Mouse (Mus musculus): Measurements from ENCODE around the gene Nradd. TPM values are rescaled to one million over a fixed set of nuclear protein-coding genes. Genes with fewer than 3 reads are reported as not detected.

Nradd gene
- polyA plus RNA-seq, 1 experiment from 2014 or later: 21.2 TPM

DNA sequence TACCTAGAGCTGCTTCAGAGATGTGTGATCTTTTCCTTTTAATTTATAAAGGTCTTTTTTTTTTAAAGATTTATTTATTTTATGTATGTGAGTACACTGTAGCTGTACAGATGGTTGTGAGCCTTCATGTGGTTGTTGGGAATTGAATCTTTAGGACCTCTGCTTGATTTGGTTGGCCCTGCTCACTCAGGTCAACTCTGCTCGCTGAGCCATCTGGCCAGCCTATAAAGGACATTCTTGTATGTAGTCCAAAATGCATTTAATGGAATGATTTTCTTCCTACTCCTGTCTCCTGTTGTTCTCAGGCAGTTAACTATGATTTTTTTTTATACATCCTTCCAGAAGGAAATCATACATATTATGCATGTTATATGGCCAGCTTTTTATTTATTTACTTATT, 40.7 kb downstream of the Nradd start:
- ATAC-seq (ENCODE audit: low read depth) (no peak), DNase-seq (ENCODE audit: low spot score) (no peak)
- Histone ChIP-seq H3K4me1 (ENCODE audit: control insufficient read depth, insufficient read depth, low read length) (no peaks in the 10 kb centered on the region), H3K9ac (ENCODE audit: low read depth, low read length) (no peak overlapping the region), H3K27ac (replicated peaks; ENCODE audit: low read depth, low read length) (no peak overlapping the region), H3K4me3 (ENCODE audit: low read depth, low read length) (no peak overlapping the region), H3K9me3 (ENCODE audit: control insufficient read depth, low read length) (no peaks in the 10 kb centered on the region), H3K27me3 (replicated peaks; ENCODE audit: control insufficient read depth, insufficient read depth, low read length) (no peaks in the 10 kb centered on the region), H3K4me2 (ENCODE audit: low read depth, low read length) (no peak overlapping the region), H3K36me3 (ENCODE audit: control insufficient read depth, insufficient read depth, low read length) (peaks cover 29% of the 10 kb centered on the region)
- WGBS: 79% methylated on average over 1 of the region's 1 CpGs

DNA sequence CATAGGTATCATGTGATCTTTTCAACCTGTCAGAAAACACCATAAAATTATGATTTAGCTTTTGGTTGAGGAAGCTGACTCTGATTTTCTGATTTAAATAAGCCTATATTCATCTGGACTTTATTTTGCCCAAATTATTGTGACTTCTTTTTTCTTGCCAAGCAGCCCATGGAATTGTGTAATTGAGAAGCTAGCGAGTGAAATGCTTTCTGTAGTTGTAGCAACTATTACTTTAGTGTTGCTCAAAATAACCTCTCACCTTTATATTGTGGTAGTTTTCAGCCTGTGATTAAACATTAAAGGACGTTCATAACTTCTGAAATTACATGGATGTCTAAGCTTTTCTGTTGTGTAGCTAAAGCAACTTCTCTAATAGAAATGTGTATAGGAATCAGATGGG, 42.1 kb downstream of the Nradd start:
- 83% methylated on average over 2 of the region's 2 CpGs for WGBS
- H3K9me3 ChIP-seq (ENCODE audit: control insufficient read depth, low read length): no peaks in the 10 kb centered on the region

More for the DNA sequence above, 42.1 kb downstream of the Nradd start:
- Histone ChIP-seq H3K27ac (replicated peaks; ENCODE audit: low read depth, low read length) (no peak overlapping the region), H3K4me1 (ENCODE audit: control insufficient read depth, insufficient read depth, low read length) (no peaks in the 10 kb centered on the region), H3K9ac (ENCODE audit: low read depth, low read length) (no peak overlapping the region), H3K27me3 (replicated peaks; ENCODE audit: control insufficient read depth, insufficient read depth, low read length) (no peaks in the 10 kb centered on the region), H3K4me2 (ENCODE audit: low read depth, low read length) (no peak overlapping the region), H3K36me3 (ENCODE audit: control insufficient read depth, insufficient read depth, low read length) (peaks cover 35% of the 10 kb centered on the region), H3K4me3 (ENCODE audit: low read depth, low read length) (no peak overlapping the region)
- ATAC-seq (ENCODE audit: low read depth): no peak
- no peak for DNase-seq (ENCODE audit: low spot score)

Small RNA genes lying within 50 kb of the gene (microRNA-seq; reads per million reads assigned to microRNA genes)
- not detected for gene Mir8107 (ENCODE audit: borderline number of aligned reads)

Other genes with a start within 250 kb of the Nradd start
- 15.3 and 16.6 TPM in 2 replicates for gene Ptpn23, start 216.2 kb downstream of the Nradd start, polyA plus RNA-seq (2014; fragmentation: Nextera tagmentation; extraction: Ambion mirVana)
- gene Ngp, start 204.7 kb downstream of the Nradd start, polyA plus RNA-seq (2014; fragmentation: Nextera tagmentation; extraction: Ambion mirVana): 7.4 and 10.8 TPM in 2 replicates
- 9.4 and 10.1 TPM in 2 replicates for gene Klhl18, start 147.8 kb downstream of the Nradd start, polyA plus RNA-seq (2014; fragmentation: Nextera tagmentation; extraction: Ambion mirVana)
- 1.7 and 4.1 TPM in 2 replicates for gene Kif9, start 147.5 kb downstream of the Nradd start, polyA plus RNA-seq (2014; fragmentation: Nextera tagmentation; extraction: Ambion mirVana)
- gene Setd2, start 91.9 kb downstream of the Nradd start, polyA plus RNA-seq (2014; fragmentation: Nextera tagmentation; extraction: Ambion mirVana): 48.5 and 48.8 TPM in 2 replicates
- gene Nbeal2, start 29.7 kb upstream of the Nradd start, polyA plus RNA-seq (2014; fragmentation: Nextera tagmentation; extraction: Ambion mirVana): 2.0 and 3.6 TPM in 2 replicates
- gene Ccdc12, start 32.1 kb upstream of the Nradd start, polyA plus RNA-seq (2014; fragmentation: Nextera tagmentation; extraction: Ambion mirVana): 104 and 107 TPM in 2 replicates
- 39.1 and 53.6 TPM in 2 replicates for gene Myl3, start 117.4 kb upstream of the Nradd start, polyA plus RNA-seq (2014; fragmentation: Nextera tagmentation; extraction: Ambion mirVana)
- gene Pth1r, start 122.7 kb upstream of the Nradd start, polyA plus RNA-seq (2014; fragmentation: Nextera tagmentation; extraction: Ambion mirVana): 97.5 and 98.0 TPM in 2 replicates
- gene Prss42, start 173.7 kb upstream of the Nradd start, polyA plus RNA-seq (2014; fragmentation: Nextera tagmentation; extraction: Ambion mirVana): not detected in 2 replicates
- gene Prss44, start 189.5 kb upstream of the Nradd start, polyA plus RNA-seq (2014; fragmentation: Nextera tagmentation; extraction: Ambion mirVana): not detected in 2 replicates
- gene Prss43, start 202.2 kb upstream of the Nradd start, polyA plus RNA-seq (2014; fragmentation: Nextera tagmentation; extraction: Ambion mirVana): not detected in 2 replicates
- gene Prss45, start 210.1 kb upstream of the Nradd start, polyA plus RNA-seq (2014; fragmentation: Nextera tagmentation; extraction: Ambion mirVana): 0.17 TPM in 1 of 2 replicates, not detected in the other
- 0.32 TPM in 1 of 2 replicates, not detected in the other for gene Prss46, start 220.1 kb upstream of the Nradd start, polyA plus RNA-seq (2014; fragmentation: Nextera tagmentation; extraction: Ambion mirVana)
- 0.31 TPM in 1 of 2 replicates, not detected in the other for gene Prss50, start 233.5 kb upstream of the Nradd start, polyA plus RNA-seq (2014; fragmentation: Nextera tagmentation; extraction: Ambion mirVana)